Mouse (Mus musculus) NIH3T3 (cell line): Measurements from ENCODE around the gene Xlr4c.
A peak's percentile ranks its signal among the peaks of the same experiment; 100 is the strongest.
"Not testable (repeated sequence)": the region's sequence is repeated elsewhere in the genome, so short reads cannot be mapped to it uniquely, and the experiment has no call there.

Source experiments
- DNase-seq: peaks from one replicate; pipeline ENCODE4 v3.0.0-alpha.2; 2012; ENCODE audit warnings: low read depth

Xlr4c gene

GRCm38 (mm10) chrX:73242821-73243325 is at the start of gene Xlr4c:
Xlr4c (minus strand) TSS chrX:73243130.
- DNase-seq: not testable (repeated sequence)

- not testable (repeated sequence) for DNase-seq
Measured at GRCm38 (mm10) chrX:73265270-73265669, 22.3 kb upstream of the Xlr4c start, which contains the start of gene Xlr3c. Xlr3c (minus strand) TSS chrX:73265390.

GRCm38 (mm10) chrX:73262428-73262827 is 19.5 kb upstream of the Xlr4c start:
- DNase-seq: not testable (repeated sequence)

GRCm38 (mm10) chrX:73229288-73229687 is 13.6 kb downstream of the Xlr4c start:
- DNase-seq: no peak

GRCm38 (mm10) chrX:73228606-73229214 is 14.2 kb downstream of the Xlr4c start:
- DNase-seq: peak; percentile 59

DNA sequence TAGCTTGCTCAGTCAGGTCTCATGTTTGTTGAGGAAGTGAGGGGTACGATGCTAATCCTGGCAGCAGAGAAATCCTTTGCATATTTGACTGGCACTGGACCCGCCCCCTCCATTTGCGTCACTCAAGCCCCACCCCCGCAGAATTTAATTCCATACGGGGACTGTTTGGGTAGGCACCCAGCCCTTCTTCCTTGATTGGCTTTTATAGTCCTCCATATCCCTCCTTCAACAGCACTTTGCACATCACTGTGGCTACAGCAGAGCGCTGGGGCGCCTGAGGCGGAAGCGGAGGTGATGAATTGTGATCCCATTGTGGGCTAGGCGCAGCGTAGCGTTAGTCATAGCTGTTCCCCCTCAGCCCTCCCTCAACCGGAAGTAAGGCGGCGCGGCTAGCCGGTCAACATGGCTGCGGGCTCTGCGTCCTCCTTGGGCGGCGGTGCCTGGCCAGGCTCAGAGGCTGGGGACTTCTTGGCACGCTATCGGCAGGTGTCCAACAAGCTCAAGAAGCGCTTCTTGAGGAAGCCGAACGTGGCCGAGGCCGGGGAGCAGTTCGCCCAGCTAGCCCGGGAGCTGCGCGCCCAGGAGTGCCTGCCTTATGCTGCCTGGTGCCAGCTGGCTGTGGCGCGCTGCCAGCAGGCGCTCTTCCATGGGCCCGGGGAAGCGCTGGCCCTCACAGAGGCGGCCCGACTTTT is 14.9 kb downstream of the Xlr4c start, which contains the start of gene F8a:
TSS of gene F8a (plus strand) at position 378 of the 692 bp plus-strand sequence.
- DNase-seq: peak; percentile 87

- DNase-seq: no peak
Measured at GRCm38 (mm10) chrX:73225365-73225764, 17.6 kb downstream of the Xlr4c start.

- DNase-seq: not testable (repeated sequence)
Measured at GRCm38 (mm10) chrX:73213819-73214564, 28.9 kb downstream of the Xlr4c start, which contains the start of gene Xlr4b. Xlr4b (plus strand) TSS chrX:73214333.

- DNase-seq: not testable (repeated sequence)
Measured at GRCm38 (mm10) chrX:73191934-73192333, 51.0 kb downstream of the Xlr4c start, which contains the start of gene Xlr3b. Xlr3b (plus strand) TSS chrX:73192207.
